Mouse (Mus musculus) spleen, adult 2 months (tissue): ENCODE data around the gene Mia2. TPM values are rescaled to one million over a fixed set of nuclear protein-coding genes. Genes with fewer than 3 reads are reported as not detected.

Source experiments
- DNase-seq, 2 experiments: peaks; one replicate each; pipeline versions ENCODE4 v3.0.0 to v3.0.0-alpha.2; 2012 to 2021; ENCODE audit warnings: low spot score in 2 of 2, low read depth in 1 of 2
- H3K27ac ChIP-seq: fragments of 200-500 bp; 2 replicates; pipeline ENCODE4 v1.5.1; 2012; ENCODE audit warnings: low read length, inconsistent platforms; ENCODE audit not compliant: insufficient read depth
- H3K27me3 ChIP-seq: fragments of 200-500 bp; 2 replicates; pipeline ENCODE4 v1.6.1; 2012; ENCODE audit warnings: mild to moderate bottlenecking, moderate library complexity, low read length, inconsistent platforms; ENCODE audit not compliant: control insufficient read depth, insufficient read depth
- H3K36me3 ChIP-seq: fragments of 200-500 bp; 2 replicates; pipeline ENCODE4 v1.6.1; 2012; ENCODE audit warnings: mild to moderate bottlenecking, low read length, inconsistent platforms; ENCODE audit not compliant: control insufficient read depth, insufficient read depth
- H3K4me1 ChIP-seq: fragments of 200-500 bp; 2 replicates; pipeline ENCODE4 v1.6.1; 2011; ENCODE audit warnings: inconsistent platforms; ENCODE audit not compliant: control insufficient read depth, insufficient read depth, insufficient read length
- H3K4me3 ChIP-seq: fragments of 200-500 bp; 2 replicates; pipeline ENCODE4 v1.5.1; 2011; ENCODE audit warnings: mild to moderate bottlenecking, inconsistent platforms; ENCODE audit not compliant: insufficient read depth, insufficient read length; ENCODE audit errors: extremely low read depth
- CTCF ChIP-seq: fragments of 200-500 bp; IDR thresholded peaks from 2 replicates; pipeline ENCODE4 v1.5.1; 2011; ENCODE audit warnings: mild to moderate bottlenecking, inconsistent platforms; ENCODE audit not compliant: insufficient read depth, insufficient read length, insufficient replicate concordance; ENCODE audit errors: extremely low read depth
- POLR2A ChIP-seq: fragments of 200-500 bp; IDR thresholded peaks from 2 replicates; pipeline ENCODE4 v1.6.1; 2011; ENCODE audit warnings: low read depth, low read length, inconsistent platforms
- WGBS: fragments of 180-500 bp; shearing (Covaris S2); methylation state at CpG from one replicate; pipeline ENCODE4 v1.1.7; 2018; 5-methylcytosine and 5-hydroxymethylcytosine counted together
- polyA plus RNA-seq: library from polyadenylated mRNA; depleted of rRNA; stranded (reverse); fragments of >200 nt; gene quantifications from 2 replicates; pipeline ENCODE4 v1.2.3, GENCODE M21; 2012

Gene Mia2
- polyA plus RNA-seq, 1 experiment: 16.5 TPM

DNA sequence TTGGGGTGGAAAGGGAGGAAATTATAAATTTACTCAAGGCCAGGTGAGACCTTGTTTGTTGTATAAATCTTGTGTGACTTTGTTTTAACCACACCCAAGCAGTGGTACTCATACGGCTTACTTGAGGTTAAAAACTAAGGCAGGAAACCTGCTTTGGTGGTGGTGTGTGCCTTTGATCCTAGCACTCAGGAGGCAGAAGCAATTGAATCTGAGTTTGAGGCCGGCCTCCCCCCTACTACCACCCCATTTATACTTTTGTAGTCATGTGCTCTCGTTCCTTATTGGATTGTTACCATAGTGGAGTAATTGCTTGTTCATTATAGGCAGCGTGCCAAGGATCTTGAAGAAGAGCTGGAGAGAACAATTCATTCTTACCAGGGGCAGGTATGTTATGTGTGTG lies 74.3 kb downstream of the Mia2 start:
- Histone ChIP-seq H3K27me3 (no peaks in the 10 kb centered on the region), H3K4me3 (no peak overlapping the region), H3K27ac (no peak overlapping the region), H3K4me1 (no peaks in the 10 kb centered on the region), H3K36me3 (peaks cover 25% of the 10 kb centered on the region)
- TF ChIP-seq CTCF (no peak), POLR2A (no peak)
- 80% methylated on average over 4 of the region's 4 CpGs for WGBS
- peak in 1 of 2 experiments; percentile 7 for DNase-seq

- H3K27ac ChIP-seq: no peak overlapping the region
- H3K36me3 ChIP-seq: peaks cover 51% of the 10 kb centered on the region
- TF ChIP-seq CTCF (no peak), POLR2A (no peak)
- 93% methylated on average over 3 of the region's 3 CpGs for WGBS
- DNase-seq: no peak
- H3K4me1 ChIP-seq: no peaks in the 10 kb centered on the region
- no peak overlapping the region for H3K4me3 ChIP-seq
- no peaks in the 10 kb centered on the region for H3K27me3 ChIP-seq
Observed at GRCm38 (mm10) chr12:59177814-59178213, 82.2 kb downstream of the Mia2 start.

DNA sequence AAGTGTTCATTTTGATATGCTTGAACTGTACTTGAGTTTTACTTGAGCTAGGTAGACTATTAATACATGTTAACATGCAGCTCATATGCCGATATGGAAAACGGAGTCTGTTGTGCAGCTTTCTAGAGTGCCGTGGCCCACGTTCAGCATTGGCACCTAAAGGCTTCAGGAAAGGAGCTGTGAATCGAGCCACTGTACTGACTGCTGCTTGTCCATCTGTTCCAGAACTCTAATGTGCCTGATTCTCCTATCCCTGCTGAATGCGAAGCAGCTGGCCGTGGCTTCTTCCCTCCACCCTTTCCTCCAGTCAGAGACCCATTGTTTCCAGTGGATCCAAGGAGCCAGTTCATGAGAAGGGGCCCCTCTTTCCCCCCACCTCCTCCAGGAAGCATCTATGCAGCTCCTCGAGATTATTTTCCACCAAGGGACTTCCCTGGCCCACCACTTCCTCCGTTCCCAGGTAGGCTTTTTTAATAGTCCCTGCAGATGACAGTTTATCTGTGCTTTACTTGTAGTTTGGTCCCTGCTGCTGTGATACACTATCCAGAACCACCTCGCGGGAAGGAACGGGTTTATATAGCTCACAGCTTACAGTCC lies 92.6 kb downstream of the Mia2 start:
- no peak overlapping the region for H3K4me3 ChIP-seq
- DNase-seq: no peak
- H3K36me3 ChIP-seq: peaks cover 31% of the 10 kb centered on the region
- no peaks in the 10 kb centered on the region for H3K4me1 ChIP-seq
- TF ChIP-seq CTCF (no peak), POLR2A (no peak)
- no peaks in the 10 kb centered on the region for H3K27me3 ChIP-seq
- no peak overlapping the region for H3K27ac ChIP-seq
- WGBS: 88% methylated on average over 12 of the region's 12 CpGs

GRCm38 (mm10) chr12:59193637-59194036 lies 98.0 kb downstream of the Mia2 start:
- H3K4me1 ChIP-seq: no peaks in the 10 kb centered on the region
- H3K36me3 ChIP-seq: peaks cover 14% of the 10 kb centered on the region
- H3K27ac ChIP-seq: no peak overlapping the region
- WGBS: 89% methylated on average over 3 of the region's 3 CpGs
- H3K4me3 ChIP-seq: no peak overlapping the region
- H3K27me3 ChIP-seq: no peaks in the 10 kb centered on the region
- no peak for TF ChIP-seq POLR2A
- TF ChIP-seq CTCF: no peak
- DNase-seq: no peak

DNA sequence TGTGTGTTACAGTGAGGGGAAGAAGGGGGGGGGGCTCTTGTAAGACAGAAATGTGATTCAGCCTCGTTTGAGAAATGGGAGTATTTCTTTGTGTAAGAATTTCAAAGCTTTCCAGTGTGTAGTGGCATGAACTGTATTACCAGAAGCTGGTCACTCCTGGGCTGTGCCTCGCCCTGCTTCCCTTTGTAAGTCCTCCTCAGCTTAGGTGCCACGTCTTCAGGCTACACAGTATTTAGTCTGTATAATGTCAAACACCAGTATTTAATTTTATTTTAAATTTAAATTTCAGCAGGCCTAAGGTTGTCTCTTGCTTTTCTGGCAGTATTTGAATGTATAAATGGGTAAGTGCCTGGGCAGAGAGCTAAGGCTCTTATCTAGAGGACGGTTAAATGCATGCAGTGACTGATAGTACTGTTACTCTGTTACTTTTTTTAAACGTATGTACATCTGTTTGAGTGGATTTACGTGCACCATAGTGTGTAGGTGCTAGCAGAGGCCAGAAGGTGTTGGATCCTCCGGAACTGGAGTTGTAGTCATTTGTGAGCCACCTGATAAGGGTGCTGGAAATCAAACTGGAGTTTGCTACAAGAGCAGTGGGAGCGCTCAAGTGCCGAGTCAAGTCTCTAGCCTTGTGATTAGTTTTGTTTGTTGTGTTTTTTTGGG lies 98.9 kb downstream of the Mia2 start:
- H3K36me3 ChIP-seq: peaks cover 14% of the 10 kb centered on the region
- 80% methylated on average over 9 of the region's 9 CpGs for WGBS
- H3K4me1 ChIP-seq: no peaks in the 10 kb centered on the region
- no peak for TF ChIP-seq POLR2A
- H3K4me3 ChIP-seq: no peak overlapping the region
- DNase-seq: no peak
- no peaks in the 10 kb centered on the region for H3K27me3 ChIP-seq
- H3K27ac ChIP-seq: no peak overlapping the region

DNA sequence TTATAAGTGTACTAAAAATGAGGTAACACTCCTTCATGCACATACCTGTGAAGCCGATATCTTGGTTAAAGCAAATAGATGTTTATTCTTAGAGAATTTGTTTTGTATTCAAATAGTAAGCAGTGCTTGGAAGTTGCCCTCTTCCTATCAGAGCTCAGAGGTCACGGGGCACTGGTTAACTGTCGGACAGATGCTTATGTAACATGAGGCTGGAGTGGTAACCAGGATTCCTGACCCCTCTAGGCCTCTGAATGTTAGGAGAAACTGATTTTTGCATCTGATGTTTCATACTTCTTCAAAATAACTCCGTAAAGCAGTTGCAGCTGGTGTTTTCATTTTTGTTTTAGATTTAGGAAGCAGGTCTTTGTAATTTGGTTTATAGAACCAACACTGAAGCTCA lies 99.5 kb downstream of the Mia2 start:
- Histone ChIP-seq H3K36me3 (peaks cover 16% of the 10 kb centered on the region), H3K27ac (no peak overlapping the region), H3K4me3 (no peak overlapping the region), H3K27me3 (no peaks in the 10 kb centered on the region), H3K4me1 (no peaks in the 10 kb centered on the region)
- no peak for DNase-seq
- 79% methylated on average over 4 of the region's 4 CpGs for WGBS
- TF ChIP-seq CTCF (no peak), POLR2A (no peak)

DNA sequence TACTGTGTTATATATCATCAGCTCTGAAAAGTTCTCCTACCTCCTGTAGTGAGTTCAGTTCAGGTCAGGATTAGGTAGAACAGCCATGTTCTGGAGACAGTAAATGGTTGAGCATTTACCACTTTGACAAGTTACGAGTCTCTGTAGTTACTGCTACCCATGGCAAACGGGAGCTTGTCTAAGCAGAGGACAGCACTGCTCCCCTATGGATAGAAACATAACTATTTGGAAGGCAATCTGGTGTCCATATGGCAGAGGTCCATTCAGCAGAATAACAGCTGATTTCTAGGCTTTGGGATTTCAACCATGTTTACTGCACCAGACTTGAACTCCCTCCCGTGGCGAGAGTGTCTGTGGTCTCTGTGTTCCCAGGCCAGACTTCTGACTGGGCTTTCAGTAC lies 100.3 kb downstream of the Mia2 start:
- Histone ChIP-seq H3K36me3 (peaks cover 16% of the 10 kb centered on the region), H3K4me3 (no peak overlapping the region), H3K27ac (no peak overlapping the region), H3K27me3 (no peaks in the 10 kb centered on the region), H3K4me1 (no peaks in the 10 kb centered on the region)
- TF ChIP-seq CTCF: no peak
- TF ChIP-seq POLR2A: no peak
- 94% methylated on average over 4 of the region's 4 CpGs for WGBS
- DNase-seq: no peak
